Mouse (Mus musculus) erythroblast, embryonic 14.5 days (primary cell): Measurements from ENCODE around the gene Dcakd.

Experiments used
- GATA1 ChIP-seq: IDR thresholded peaks from 2 replicates; pipeline ENCODE4 v1.6.1; 2012; ENCODE audit warnings: low read length, inconsistent platforms, mixed read lengths
- TAL1 ChIP-seq: IDR thresholded peaks from 3 replicates; pipeline ENCODE4 v1.6.1; 2012; ENCODE audit warnings: low read length, inconsistent platforms, mixed read lengths

DNA sequence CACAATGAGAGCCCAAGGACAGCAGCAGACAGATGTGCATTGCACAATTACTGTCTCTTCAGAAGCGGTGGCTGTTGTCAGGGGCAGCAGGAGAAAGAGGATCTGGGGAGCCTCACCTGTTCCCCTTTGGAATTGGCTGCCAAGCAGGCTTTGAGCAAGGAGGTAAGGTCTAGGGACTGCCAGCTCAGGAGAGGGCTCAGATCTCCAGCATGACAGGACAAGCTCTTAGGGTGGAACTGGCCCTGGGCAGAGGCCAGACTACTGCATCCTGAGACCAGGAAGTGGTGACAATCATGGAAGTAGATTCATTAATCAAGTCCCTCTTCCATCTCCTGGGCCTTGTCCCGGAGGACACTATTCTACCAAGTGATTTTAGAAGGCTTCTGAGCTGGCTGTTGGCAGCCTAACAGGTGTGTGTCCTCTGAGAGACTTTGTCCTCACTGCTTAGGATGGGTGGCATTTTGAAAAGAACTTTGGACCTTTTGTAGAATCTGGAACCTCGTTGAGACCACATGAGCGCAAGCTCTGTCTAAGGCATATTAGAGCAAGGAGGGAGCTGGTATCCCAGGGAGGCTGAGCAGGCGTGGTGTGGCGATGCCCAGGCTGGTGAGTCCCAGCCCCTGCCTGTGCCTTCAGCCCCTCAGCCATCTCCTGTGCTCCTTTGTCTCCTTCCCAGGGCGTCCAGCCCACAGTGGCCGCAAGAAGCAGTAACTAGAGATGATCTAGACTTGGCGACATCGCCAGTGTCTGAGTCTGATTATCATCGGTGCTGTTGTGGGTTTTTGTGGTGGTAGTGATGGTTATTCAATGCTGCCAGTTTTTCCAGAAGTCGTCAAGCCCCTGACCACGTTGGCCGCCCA, 38.3 kb upstream of the Dcakd start:
- TF ChIP-seq GATA1 (no peak), TAL1 (no peak)
